Mouse (Mus musculus) neural tube, embryonic 13.5 days (tissue): ENCODE measurements around the gene Fgfr2. TPM values are rescaled to one million over a fixed set of nuclear protein-coding genes. Genes with fewer than 3 reads are reported as not detected.

Experiments
- ATAC-seq: fragments of 200-750 bp; cut with Nextera tagmentation; 2 replicates; pipeline ENCODE4 v1.8.0; 2017; ENCODE audit warnings: low read depth, mild to moderate bottlenecking, moderate TSS enrichment, moderate library complexity
- H3K27ac ChIP-seq: fragments of 300-500 bp; sonication (generic); replicated peaks from 2 replicates; pipeline ENCODE4 v1.5.1; 2015; ENCODE audit warnings: moderate library complexity, mild to moderate bottlenecking, inconsistent platforms
- H3K27me3 ChIP-seq: fragments of 300-500 bp; sonication (generic); 2 replicates; pipeline ENCODE4 v1.6.1; 2015; ENCODE audit warnings: mild to moderate bottlenecking, inconsistent platforms
- H3K36me3 ChIP-seq: fragments of 300-500 bp; sonication (generic); 2 replicates; pipeline ENCODE4 v1.6.1; 2015; ENCODE audit warnings: mild to moderate bottlenecking, inconsistent platforms
- H3K4me1 ChIP-seq: fragments of 300-500 bp; sonication (generic); replicated peaks from 2 replicates; pipeline ENCODE4 v1.6.1; 2015; ENCODE audit warnings: inconsistent platforms
- H3K4me2 ChIP-seq: fragments of 300-500 bp; sonication (generic); 2 replicates; pipeline ENCODE4 v1.6.1; 2015; ENCODE audit warnings: inconsistent platforms, mild to moderate bottlenecking, moderate library complexity
- H3K4me3 ChIP-seq: fragments of 300-500 bp; sonication (generic); 2 replicates; pipeline ENCODE4 v1.5.1; 2015; ENCODE audit warnings: mild to moderate bottlenecking, inconsistent platforms
- H3K9ac ChIP-seq: fragments of 300-500 bp; sonication (generic); 2 replicates; pipeline ENCODE4 v1.6.1; 2015; ENCODE audit warnings: moderate library complexity, mild to moderate bottlenecking, inconsistent platforms
- H3K9me3 ChIP-seq: fragments of 300-500 bp; sonication (generic); 2 replicates; pipeline ENCODE4 v1.6.1; 2016; ENCODE audit warnings: inconsistent platforms
- WGBS: fragments of 180-500 bp; shearing (Covaris S2); methylation state at CpG from one replicate; pipeline ENCODE4 v1.1.7; 2015; 5-methylcytosine and 5-hydroxymethylcytosine counted together
- polyA plus RNA-seq: library from polyadenylated mRNA; unstranded; fragments of >200 nt; fragmentation: Nextera tagmentation; extraction: Ambion mirVana; gene quantifications from 2 replicates; pipeline ENCODE4 v1.2.1, GENCODE M21; 2015

The Fgfr2 gene
- polyA plus RNA-seq, 1 experiment from 2014 or later = 22.9 TPM

- H3K27ac ChIP-seq = peak overlapping the region; percentile 64; the same call in 1 of the 2 replicates
- H3K4me3 ChIP-seq = no peak overlapping the region
Observed at GRCm38 (mm10) chr7:132477753-132478152, 645.4 kb downstream of the Fgfr2 start.

DNA sequence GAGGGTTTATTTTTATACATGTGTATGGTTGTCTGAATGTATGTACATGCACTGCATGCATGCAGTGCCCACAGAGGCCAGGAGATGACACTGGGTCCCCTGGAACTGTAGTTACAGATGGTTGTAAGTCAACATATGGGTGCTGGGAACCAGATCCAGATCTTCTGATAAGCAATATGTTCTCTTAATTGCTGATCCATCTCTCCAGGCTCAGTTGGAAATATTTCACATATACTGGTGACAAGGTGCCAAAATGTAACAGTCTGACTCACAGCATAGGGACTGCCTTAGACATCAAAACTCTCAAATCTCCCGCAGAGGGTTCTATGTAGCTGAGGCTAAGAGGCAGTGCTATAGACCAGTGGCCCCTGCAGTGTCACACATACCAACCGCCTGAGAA lies 646.7 kb downstream of the Fgfr2 start:
- Histone ChIP-seq H3K27me3 (no peaks in the 10 kb centered on the region), H3K4me3 (no peak overlapping the region), H3K9ac (no peak overlapping the region), H3K4me1 (peaks cover 12% of the 10 kb centered on the region), H3K9me3 (no peaks in the 10 kb centered on the region), H3K4me2 (no peak overlapping the region), H3K27ac (no peak overlapping the region), H3K36me3 (no peaks in the 10 kb centered on the region)
- ATAC-seq = no peak
- WGBS = 88% methylated on average over 2 of the region's 2 CpGs

More at GRCm38 (mm10) chr7:132477753-132478152, 645.4 kb downstream of the Fgfr2 start:
- Histone ChIP-seq H3K4me2 (no peak overlapping the region), H3K9ac (no peak overlapping the region), H3K9me3 (no peaks in the 10 kb centered on the region), H3K27me3 (no peaks in the 10 kb centered on the region), H3K36me3 (no peaks in the 10 kb centered on the region), H3K4me1 (peaks cover 12% of the 10 kb centered on the region)
- WGBS = 58% methylated on average over 3 of the region's 3 CpGs
- ATAC-seq = no peak

GRCm38 (mm10) chr7:132475069-132475468 lies 648.1 kb downstream of the Fgfr2 start:
- 27% methylated on average over 5 of the region's 5 CpGs for WGBS
- Histone ChIP-seq H3K9me3 (no peaks in the 10 kb centered on the region), H3K4me3 (no peak overlapping the region), H3K9ac (no peak overlapping the region), H3K27ac (no peak overlapping the region), H3K36me3 (no peaks in the 10 kb centered on the region), H3K4me2 (no peak overlapping the region), H3K27me3 (no peaks in the 10 kb centered on the region), H3K4me1 (peaks cover 12% of the 10 kb centered on the region)
- ATAC-seq = no peak

- Histone ChIP-seq H3K9me3 (no peaks in the 10 kb centered on the region), H3K9ac (no peak overlapping the region), H3K4me3 (no peak overlapping the region), H3K4me1 (no peaks in the 10 kb centered on the region), H3K36me3 (no peaks in the 10 kb centered on the region), H3K4me2 (no peak overlapping the region), H3K27ac (no peak overlapping the region), H3K27me3 (no peaks in the 10 kb centered on the region)
- WGBS = 47% methylated on average over 3 of the region's 3 CpGs
- no peak for ATAC-seq
Observed at GRCm38 (mm10) chr7:132471327-132471726, 651.8 kb downstream of the Fgfr2 start.

GRCm38 (mm10) chr7:132468391-132468790 lies 654.8 kb downstream of the Fgfr2 start:
- Histone ChIP-seq H3K36me3 (no peaks in the 10 kb centered on the region), H3K27ac (no peak overlapping the region), H3K27me3 (no peaks in the 10 kb centered on the region), H3K9ac (no peak overlapping the region), H3K4me2 (no peak overlapping the region), H3K4me3 (no peak overlapping the region), H3K4me1 (no peaks in the 10 kb centered on the region), H3K9me3 (no peaks in the 10 kb centered on the region)
- no peak for ATAC-seq

DNA sequence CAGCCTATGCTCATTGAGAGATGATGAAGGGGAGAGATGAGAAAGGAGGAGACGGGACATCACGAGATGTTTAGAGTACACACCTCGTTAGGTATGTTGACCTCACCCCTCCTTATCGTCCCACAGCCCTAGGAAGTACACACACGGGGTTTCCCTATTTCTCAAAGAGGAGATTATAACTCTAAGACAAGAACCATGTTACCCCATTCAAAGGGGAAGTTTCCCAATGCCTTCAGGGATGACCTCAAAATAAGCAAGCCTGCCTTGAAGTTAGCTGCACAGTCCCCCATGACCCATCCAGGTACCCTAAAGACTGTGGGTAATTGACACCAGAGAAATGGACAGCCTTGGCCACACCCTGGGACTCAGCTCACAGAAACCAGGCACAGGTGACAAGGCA lies 657.3 kb downstream of the Fgfr2 start:
- Histone ChIP-seq H3K4me1 (no peaks in the 10 kb centered on the region), H3K36me3 (no peaks in the 10 kb centered on the region), H3K4me2 (no peak overlapping the region), H3K9ac (no peak overlapping the region), H3K27me3 (no peaks in the 10 kb centered on the region), H3K9me3 (no peaks in the 10 kb centered on the region), H3K27ac (no peak overlapping the region), H3K4me3 (no peak overlapping the region)
- ATAC-seq = no peak
- WGBS = 96% methylated on average over 5 of the region's 5 CpGs

- ATAC-seq = no peak
- no peak overlapping the region for H3K9ac ChIP-seq
Observed at GRCm38 (mm10) chr7:132464894-132465293, 658.3 kb downstream of the Fgfr2 start.

GRCm38 (mm10) chr7:132458493-132458892 lies 664.7 kb downstream of the Fgfr2 start:
- ATAC-seq = no peak
- peak overlapping the region; percentile 33; the same call in 1 of the 2 replicates for H3K27ac ChIP-seq

More at GRCm38 (mm10) chr7:132464894-132465293, 658.3 kb downstream of the Fgfr2 start:
- H3K36me3 ChIP-seq = no peaks in the 10 kb centered on the region
- 79% methylated on average over 1 of the region's 1 CpGs for WGBS
- no peak overlapping the region for H3K4me3 ChIP-seq
- no peaks in the 10 kb centered on the region for H3K9me3 ChIP-seq
- H3K4me2 ChIP-seq = no peak overlapping the region
- no peak overlapping the region for H3K27ac ChIP-seq
- no peaks in the 10 kb centered on the region for H3K4me1 ChIP-seq
- no peaks in the 10 kb centered on the region for H3K27me3 ChIP-seq

GRCm38 (mm10) chr7:132455071-132455720 lies 668.0 kb downstream of the Fgfr2 start:
- H3K4me2 ChIP-seq = no peak overlapping the region
- no peaks in the 10 kb centered on the region for H3K27me3 ChIP-seq
- peak overlapping the region; percentile 46; the same call in 1 of the 2 replicates for H3K27ac ChIP-seq
- H3K4me1 ChIP-seq = peaks cover 38% of the 10 kb centered on the region
- H3K9ac ChIP-seq = no peak overlapping the region
- WGBS = 39% methylated on average over 11 of the region's 11 CpGs
- no peak for ATAC-seq
- no peak overlapping the region for H3K4me3 ChIP-seq
- no peaks in the 10 kb centered on the region for H3K36me3 ChIP-seq
- 0 out of 2 replicates have a peak, but pooled peaks cover 3% of the 10 kb centered on the region for H3K9me3 ChIP-seq

More at GRCm38 (mm10) chr7:132458493-132458892, 664.7 kb downstream of the Fgfr2 start:
- Histone ChIP-seq H3K27me3 (no peaks in the 10 kb centered on the region), H3K4me2 (no peak overlapping the region), H3K4me3 (no peak overlapping the region), H3K9ac (no peak overlapping the region), H3K9me3 (0 out of 2 replicates have a peak, but pooled peaks cover 3% of the 10 kb centered on the region), H3K36me3 (no peaks in the 10 kb centered on the region), H3K4me1 (peaks cover 30% of the 10 kb centered on the region)
- 25% methylated on average over 7 of the region's 7 CpGs for WGBS

DNA sequence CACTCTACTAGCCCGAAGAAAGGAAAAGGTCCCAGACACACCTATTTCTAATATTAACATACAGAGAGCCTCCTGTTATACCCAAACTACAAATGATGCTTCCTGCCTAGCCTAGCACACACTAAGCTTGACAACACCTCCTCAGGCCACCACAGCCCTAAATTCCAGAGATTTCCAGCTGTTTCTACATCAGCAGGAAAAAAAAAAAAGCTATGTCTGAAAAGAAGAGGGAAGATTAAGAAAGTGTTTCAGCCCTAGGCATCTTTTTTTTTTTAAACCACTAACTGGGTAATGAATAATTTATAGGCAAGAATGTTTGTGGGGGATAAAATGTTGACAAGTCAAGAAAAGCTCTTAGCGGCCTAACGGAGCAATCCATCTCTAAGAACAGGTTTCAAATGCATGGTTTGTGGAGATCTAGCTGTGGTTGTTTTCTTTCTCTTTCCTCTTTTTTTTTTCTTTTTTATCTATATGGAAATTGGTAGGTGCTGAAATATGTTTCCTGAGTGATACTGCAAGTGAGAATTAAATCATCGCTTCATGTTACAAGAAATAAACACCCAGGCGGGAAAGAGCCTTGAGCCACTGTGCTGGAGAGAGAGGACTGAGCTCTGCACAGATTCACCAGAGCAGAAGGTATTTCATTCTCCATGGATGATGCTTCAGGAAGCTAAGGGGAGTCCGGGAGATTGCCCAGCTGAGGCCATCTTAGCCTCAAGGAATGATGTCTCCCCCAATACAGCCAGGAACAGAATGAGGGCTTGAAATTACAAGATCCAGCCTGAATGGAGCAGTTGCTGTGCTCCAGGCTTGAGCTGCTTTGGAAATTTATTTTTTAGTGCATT lies 673.0 kb downstream of the Fgfr2 start:
- Histone ChIP-seq H3K27ac (peak overlapping the region; percentile 78), H3K9ac (no peak overlapping the region), H3K36me3 (no peaks in the 10 kb centered on the region), H3K27me3 (no peaks in the 10 kb centered on the region), H3K4me2 (no peak overlapping the region), H3K9me3 (0 out of 2 replicates have a peak, but pooled peaks cover 3% of the 10 kb centered on the region), H3K4me3 (no peak overlapping the region), H3K4me1 (peaks cover 19% of the 10 kb centered on the region; the same call in 1 of the 2 replicates)
- ATAC-seq = no peak
- 68% methylated on average over 6 of the region's 6 CpGs for WGBS

- Histone ChIP-seq H3K36me3 (no peaks in the 10 kb centered on the region), H3K4me2 (no peak overlapping the region), H3K9me3 (no peaks in the 10 kb centered on the region), H3K9ac (no peak overlapping the region), H3K4me1 (peaks cover 18% of the 10 kb centered on the region; the same call in 1 of the 2 replicates), H3K27ac (no peak overlapping the region), H3K27me3 (no peaks in the 10 kb centered on the region), H3K4me3 (no peak overlapping the region)
- 83% methylated on average over 4 of the region's 4 CpGs for WGBS
- ATAC-seq = no peak
Observed at GRCm38 (mm10) chr7:132448511-132449154, 674.5 kb downstream of the Fgfr2 start.

- H3K27ac ChIP-seq = no peak overlapping the region
- 81% methylated on average over 5 of the region's 5 CpGs for WGBS
- no peaks in the 10 kb centered on the region for H3K9me3 ChIP-seq
- no peak overlapping the region for H3K9ac ChIP-seq
- ATAC-seq = no peak
- no peaks in the 10 kb centered on the region for H3K36me3 ChIP-seq
- peaks cover 19% of the 10 kb centered on the region; the same call in 1 of the 2 replicates for H3K4me1 ChIP-seq
- H3K27me3 ChIP-seq = no peaks in the 10 kb centered on the region
- H3K4me2 ChIP-seq = no peak overlapping the region
- H3K4me3 ChIP-seq = no peak overlapping the region
Observed at GRCm38 (mm10) chr7:132447558-132447957, 675.6 kb downstream of the Fgfr2 start.
